Mouse (Mus musculus): ENCODE results near the gene Gabarap.

DNA sequence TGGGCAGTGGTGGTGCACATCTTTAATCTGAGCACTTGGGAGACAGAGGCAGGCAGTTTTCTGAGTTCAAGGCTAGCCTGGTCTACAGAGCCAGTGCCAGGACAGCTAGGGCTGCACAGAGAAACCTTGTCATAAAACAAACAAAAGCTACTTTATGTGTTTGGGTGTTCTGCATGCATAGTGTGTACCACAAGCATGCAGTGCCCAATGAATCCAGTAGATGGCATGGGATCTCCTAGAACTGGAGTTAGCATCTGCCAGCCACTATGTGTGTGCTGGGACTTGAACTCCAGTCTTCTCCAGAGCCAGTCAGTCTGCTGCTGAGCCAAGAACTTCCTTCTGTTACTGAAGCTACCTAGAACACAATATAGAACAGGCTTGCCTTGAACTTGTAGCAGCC, 10.9 kb downstream of the Gabarap start:
- TF ChIP-seq CTCF (IDR thresholded peaks at IDR 0.05 in 2 of 3, conservative IDR thresholded peaks at IDR 0.05 in 1 of 3; ENCODE audit: control insufficient read depth in 1 of 3, insufficient read depth in 1 of 3, low read depth in 2 of 3, low read length in 3 of 3, poor library complexity in 1 of 3, severe bottlenecking in 1 of 3) (no peak), MAX (IDR thresholded peaks at IDR 0.05; ENCODE audit: low read length) (no peak), POLR2A (IDR thresholded peaks at IDR 0.05; ENCODE audit: control insufficient read depth in 1 of 2, insufficient read depth in 1 of 2, low read depth in 1 of 2, low read length in 2 of 2, poor library complexity in 1 of 2) (no peak), MYC (IDR thresholded peaks at IDR 0.05; ENCODE audit: low read depth, low read length) (no peak), E2F4 (IDR thresholded peaks at IDR 0.05; ENCODE audit: borderline replicate concordance, low read depth, low read length) (no peak), UBTF (IDR thresholded peaks at IDR 0.05; ENCODE audit: borderline replicate concordance, insufficient read depth, low read depth, low read length) (no peak), ZMIZ1 (IDR thresholded peaks at IDR 0.05; ENCODE audit: low read depth, low read length) (no peak), ELF1 (IDR thresholded peaks at IDR 0.05; ENCODE audit: low read depth, low read length) (no peak), SIN3A (IDR thresholded peaks at IDR 0.05; ENCODE audit: low read length) (no peak), RAD21 (IDR thresholded peaks at IDR 0.05; ENCODE audit: low read depth, low read length) (no peak), USF2 (IDR thresholded peaks at IDR 0.05; ENCODE audit: borderline replicate concordance in 1 of 2, insufficient read depth in 1 of 2, low read depth in 1 of 2, low read length in 2 of 2) (no peak), BHLHE40 (IDR thresholded peaks at IDR 0.05; ENCODE audit: borderline replicate concordance, low read depth, low read length) (no peak), MAFK (IDR thresholded peaks at IDR 0.05; ENCODE audit: borderline replicate concordance, low read depth, low read length) (no peak)
